Mouse (Mus musculus) embryonic facial prominence, embryonic 14.5 days (tissue): ENCODE measurements around the gene Cbx2. TPM values are rescaled to one million over a fixed set of nuclear protein-coding genes. Genes with fewer than 3 reads are reported as not detected.
A peak's percentile ranks its signal among the peaks of the same experiment; 100 is the strongest.

Experiments used
- ATAC-seq: fragments of 200-750 bp; cut with Nextera tagmentation; 2 replicates; pipeline ENCODE4 v1.8.0; 2017; ENCODE audit warnings: low read depth, moderate number of reproducible peaks, moderate TSS enrichment
- DNase-seq: peaks from one replicate; pipeline ENCODE4 v3.0.0-alpha.2; 2015; ENCODE audit warnings: low spot score
- H3K27ac ChIP-seq: fragments of 300-500 bp; sonication (generic); replicated peaks from 2 replicates; pipeline ENCODE4 v1.5.1; 2014; ENCODE audit warnings: low read depth, mild to moderate bottlenecking, low read length, moderate library complexity
- H3K27me3 ChIP-seq: fragments of 300-500 bp; sonication (generic); replicated peaks from 2 replicates; pipeline ENCODE4 v1.6.1; 2014; ENCODE audit warnings: low read length; ENCODE audit not compliant: control insufficient read depth, insufficient read depth
- H3K36me3 ChIP-seq: fragments of 300-500 bp; sonication (generic); 2 replicates; pipeline ENCODE4 v1.6.1; 2014; ENCODE audit warnings: low read length, mixed read lengths; ENCODE audit not compliant: control insufficient read depth, insufficient read depth
- H3K4me1 ChIP-seq: fragments of 300-500 bp; sonication (generic); 2 replicates; pipeline ENCODE4 v1.6.1; 2014; ENCODE audit warnings: antibody characterized with exemption, low read length; ENCODE audit not compliant: control insufficient read depth, insufficient read depth
- H3K4me2 ChIP-seq: fragments of 300-500 bp; sonication (generic); 2 replicates; pipeline ENCODE4 v1.6.1; 2014; ENCODE audit warnings: low read depth, mild to moderate bottlenecking, low read length, moderate library complexity, mixed read lengths
- H3K4me3 ChIP-seq: fragments of 300-500 bp; sonication (generic); 2 replicates; pipeline ENCODE4 v1.5.1; 2014; ENCODE audit warnings: low read depth, mild to moderate bottlenecking, low read length
- H3K9ac ChIP-seq: fragments of 300-500 bp; sonication (generic); 2 replicates; pipeline ENCODE4 v1.6.1; 2014; ENCODE audit warnings: low read depth, mild to moderate bottlenecking, low read length, moderate library complexity, mixed read lengths
- H3K9me3 ChIP-seq: fragments of 300-500 bp; sonication (generic); 2 replicates; pipeline ENCODE4 v1.6.1; 2016; ENCODE audit warnings: low read length; ENCODE audit not compliant: control insufficient read depth
- WGBS: fragments of 180-500 bp; shearing (Covaris S2); extraction: QIAGEN DNeasy Blood & Tissue Kit; methylation state at CpG from one replicate; pipeline ENCODE4 v1.1.7; 2014; 5-methylcytosine and 5-hydroxymethylcytosine counted together
- polyA plus RNA-seq: library from polyadenylated mRNA; unstranded; fragments of >200 nt; fragmentation: Nextera tagmentation; extraction: Ambion mirVana; gene quantifications from 2 replicates; pipeline ENCODE4 v1.2.1, GENCODE M21; 2014

Gene Cbx2
- polyA plus RNA-seq, 1 experiment from 2014 or later = 23.9 TPM

DNA sequence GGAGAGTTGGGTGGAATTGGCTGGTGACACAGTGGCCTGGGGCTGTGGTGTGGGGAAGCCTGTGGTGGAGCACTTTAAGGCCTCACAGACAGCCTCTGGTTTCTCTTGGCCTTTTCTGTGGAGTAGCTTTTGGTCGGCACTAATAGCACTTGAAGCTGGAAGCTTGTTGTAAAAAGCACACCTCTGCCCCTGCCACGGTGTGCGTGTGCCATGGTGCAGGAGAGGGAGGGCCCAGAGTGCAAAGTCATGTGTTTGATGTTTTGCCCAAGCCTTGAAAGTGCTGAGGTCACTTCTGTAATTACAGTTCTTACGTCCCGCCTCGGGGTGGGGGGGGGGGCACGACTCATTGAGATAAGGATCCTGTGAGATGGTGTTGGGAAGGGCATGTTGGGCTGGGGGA, 1.5 kb downstream of the Cbx2 start:
- Histone ChIP-seq H3K27ac (peak overlapping the region; percentile 92), H3K4me2 (peak overlapping the region; percentile 74), H3K27me3 (peaks cover 10% of the 10 kb centered on the region; the same call in 1 of the 2 replicates), H3K9me3 (no peaks in the 10 kb centered on the region), H3K36me3 (peaks cover 33% of the 10 kb centered on the region), H3K4me1 (peaks cover 34% of the 10 kb centered on the region), H3K4me3 (peak overlapping the region; percentile 96), H3K9ac (peak overlapping the region; percentile 92)
- ATAC-seq (no peak), DNase-seq (no peak)
- 12% methylated on average over 7 of the region's 7 CpGs for WGBS

DNA sequence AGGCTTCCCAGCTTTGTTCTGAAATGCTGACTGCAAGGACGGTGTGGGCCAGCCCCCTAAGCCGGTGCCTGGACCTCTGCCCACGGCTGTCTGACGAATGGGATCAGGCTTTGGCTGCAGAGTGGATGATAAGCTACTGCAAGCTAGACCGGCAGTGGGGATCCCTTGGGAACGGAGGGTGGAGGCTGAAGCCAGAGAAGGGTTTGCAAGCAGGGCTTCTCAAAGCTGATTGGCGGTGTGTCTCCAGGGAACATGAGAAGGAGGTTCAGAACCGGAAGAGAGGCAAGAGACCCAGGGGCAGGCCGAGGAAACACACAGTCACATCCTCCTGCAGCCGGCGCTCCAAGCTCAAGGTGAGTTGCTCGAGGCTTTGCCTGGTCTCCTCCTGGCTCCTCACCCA, 3.4 kb downstream of the Cbx2 start:
- DNase-seq (peak; percentile 87), ATAC-seq (no peak)
- Histone ChIP-seq H3K36me3 (peaks cover 51% of the 10 kb centered on the region), H3K27ac (no peak overlapping the region), H3K4me2 (peak overlapping the region; percentile 74), H3K9me3 (no peaks in the 10 kb centered on the region), H3K27me3 (peaks cover 6% of the 10 kb centered on the region; the same call in 1 of the 2 replicates), H3K4me1 (peaks cover 34% of the 10 kb centered on the region), H3K9ac (peak overlapping the region; percentile 32; the same call in 1 of the 2 replicates), H3K4me3 (no peak overlapping the region)
- 36% methylated on average over 12 of the region's 12 CpGs for WGBS

DNA sequence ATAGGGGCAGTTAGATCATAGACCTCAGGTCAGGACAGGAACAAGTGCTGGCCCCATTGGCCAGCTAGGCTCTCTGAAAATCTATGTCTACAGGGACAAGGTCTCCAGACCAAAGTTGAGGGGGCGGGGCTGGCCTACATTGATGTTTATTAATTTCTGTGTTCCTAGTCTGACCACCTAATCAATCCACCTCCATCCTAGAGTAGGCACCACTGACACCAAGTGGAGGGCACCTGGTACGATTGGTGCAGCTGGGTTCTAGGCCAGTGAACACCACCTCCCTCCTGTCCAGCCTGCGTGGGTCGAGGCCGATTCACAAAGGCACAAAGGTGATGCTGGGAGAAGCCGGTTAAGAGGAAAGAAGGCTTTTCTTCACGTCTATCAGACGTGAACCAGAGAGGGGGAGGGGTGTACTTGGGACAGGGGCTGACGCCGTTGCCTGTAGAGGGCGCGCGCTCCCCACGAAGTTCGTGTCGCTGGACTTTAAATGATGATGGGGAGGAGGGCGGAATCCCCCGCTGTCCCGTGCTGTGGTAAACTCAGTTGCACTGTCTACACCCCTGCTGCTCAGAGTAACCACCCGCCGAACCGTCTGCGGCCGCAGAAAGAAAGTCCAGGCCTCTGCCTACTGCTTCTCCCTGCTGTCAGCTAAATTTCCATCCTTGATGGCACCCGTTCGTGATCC, 11.3 kb downstream of the Cbx2 start:
- Histone ChIP-seq H3K9me3 (no peaks in the 10 kb centered on the region), H3K9ac (no peak overlapping the region), H3K4me1 (peaks cover 20% of the 10 kb centered on the region), H3K4me3 (peak overlapping the region; percentile 38), H3K36me3 (peaks cover 35% of the 10 kb centered on the region), H3K4me2 (peak overlapping the region; percentile 58), H3K27me3 (peaks cover 44% of the 10 kb centered on the region), H3K27ac (no peak overlapping the region)
- DNase-seq (peak; percentile 89), ATAC-seq (peak; percentile 72)
- WGBS = 2% methylated on average over 26 of the region's 26 CpGs

DNA sequence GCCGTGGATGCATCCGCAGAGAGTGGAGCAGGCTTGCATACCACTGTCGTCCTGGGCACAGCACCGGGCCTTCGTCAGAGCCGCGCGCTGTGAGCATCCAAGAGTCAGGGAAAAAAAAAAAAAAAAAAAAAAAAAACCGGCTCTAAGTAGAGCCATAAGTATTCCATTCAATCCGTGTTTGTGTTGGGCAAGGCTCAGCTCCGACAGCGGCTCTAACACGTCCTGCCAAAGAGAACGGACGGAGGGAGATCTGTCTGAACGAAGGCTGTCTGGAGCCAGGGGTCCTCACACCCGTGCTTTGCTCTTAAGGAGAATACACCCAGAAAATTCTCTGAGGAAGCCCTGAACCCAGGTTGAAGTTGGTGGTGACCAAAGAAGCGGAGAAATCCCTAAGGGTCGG, 11.9 kb downstream of the Cbx2 start:
- H3K4me1 ChIP-seq = peaks cover 22% of the 10 kb centered on the region
- H3K27ac ChIP-seq = no peak overlapping the region
- H3K36me3 ChIP-seq = peaks cover 31% of the 10 kb centered on the region
- no peaks in the 10 kb centered on the region for H3K9me3 ChIP-seq
- ATAC-seq (0 out of 2 replicates have a peak, but pooled peaks have one; percentile 20), DNase-seq (no peak)
- H3K9ac ChIP-seq = no peak overlapping the region
- H3K4me3 ChIP-seq = peak overlapping the region; percentile 38
- WGBS = 3% methylated on average over 19 of the region's 19 CpGs
- peak overlapping the region; percentile 58 for H3K4me2 ChIP-seq
- H3K27me3 ChIP-seq = peaks cover 47% of the 10 kb centered on the region

DNA sequence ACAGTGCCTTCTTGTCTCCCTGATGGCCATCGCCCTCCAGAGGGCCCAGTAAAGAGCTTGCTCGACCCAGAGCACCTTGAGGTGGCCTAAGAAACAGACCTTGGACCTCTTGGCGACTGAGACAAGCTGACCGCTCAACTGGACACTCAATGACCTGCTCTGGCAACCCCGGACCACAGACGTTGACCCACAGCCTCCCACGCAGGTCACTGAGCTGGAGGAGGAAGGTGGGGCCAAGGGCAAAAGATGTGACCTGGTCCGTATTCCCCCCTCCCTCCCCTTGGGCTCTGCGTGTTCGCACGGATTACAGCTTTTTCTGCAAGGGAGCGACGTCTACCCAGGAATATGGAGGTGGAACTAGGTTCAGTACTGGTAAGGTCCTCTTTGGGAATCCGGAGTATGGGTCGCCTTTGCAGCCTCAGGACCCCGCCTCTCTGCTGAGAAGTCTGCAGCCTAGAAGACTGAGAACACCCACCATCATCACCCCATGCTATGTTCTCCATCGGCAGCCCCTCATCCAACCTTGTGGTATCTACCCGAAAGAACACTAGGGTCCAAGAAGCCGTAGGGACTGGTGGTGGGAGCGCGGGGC, 12.4 kb downstream of the Cbx2 start:
- no peak for DNase-seq
- Histone ChIP-seq H3K36me3 (peaks cover 26% of the 10 kb centered on the region), H3K4me2 (peak overlapping the region; percentile 58), H3K4me1 (peaks cover 27% of the 10 kb centered on the region), H3K9me3 (no peaks in the 10 kb centered on the region), H3K27ac (no peak overlapping the region), H3K9ac (no peak overlapping the region), H3K4me3 (peak overlapping the region; percentile 38; the same call in 1 of the 2 replicates), H3K27me3 (peaks cover 47% of the 10 kb centered on the region)
- 2% methylated on average over 20 of the region's 21 CpGs for WGBS
- ATAC-seq = no peak

DNA sequence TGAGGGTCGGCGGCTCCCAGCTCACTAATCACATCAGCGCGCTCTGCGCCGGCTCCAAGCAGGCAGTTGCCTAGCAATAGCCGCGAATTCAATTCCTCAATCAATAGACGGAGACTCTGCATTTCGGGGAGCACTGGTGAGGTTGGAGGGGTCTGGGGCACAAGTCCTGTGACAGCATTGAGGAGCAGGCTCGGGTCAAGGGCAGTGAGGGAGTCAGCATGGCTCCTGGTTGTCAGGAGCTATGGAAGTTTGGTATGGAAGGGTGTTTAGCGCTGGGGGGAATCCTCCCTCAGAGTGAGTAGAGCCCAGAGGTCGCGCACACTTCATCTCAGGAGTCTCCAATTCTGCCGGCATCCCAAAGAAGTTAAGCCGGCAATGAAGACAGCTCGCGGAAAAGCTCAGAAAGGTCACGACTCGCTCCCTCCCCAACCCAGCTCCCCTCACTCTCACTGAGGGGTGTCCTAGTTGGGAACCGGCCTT, 13.0 kb downstream of the Cbx2 start:
- H3K4me2 ChIP-seq = 0 out of 2 replicates have a peak overlapping the region, but pooled peaks have one; percentile 58

DNA sequence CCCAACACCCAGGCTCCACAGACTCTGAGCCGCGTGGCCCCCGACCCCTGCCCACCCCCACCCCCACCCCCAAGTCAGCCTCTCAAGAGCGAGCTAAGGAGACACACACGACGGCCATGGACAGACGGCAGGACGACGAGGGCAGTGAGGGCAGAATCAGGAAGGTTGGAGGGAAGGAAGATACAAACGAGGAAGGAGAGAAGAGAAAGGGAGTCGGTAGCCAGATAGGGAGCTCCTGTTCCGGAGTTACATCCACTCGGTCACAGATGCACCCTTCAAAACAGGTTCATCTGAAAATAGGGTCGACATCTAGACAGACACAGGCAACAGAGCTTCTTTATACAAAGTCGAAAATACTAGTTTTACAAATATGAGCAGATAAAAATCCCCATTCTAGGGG, 13.7 kb downstream of the Cbx2 start:
- no peak overlapping the region for H3K9ac ChIP-seq
- H3K4me3 ChIP-seq = peak overlapping the region; percentile 50
- H3K4me1 ChIP-seq = peaks cover 27% of the 10 kb centered on the region
- peak overlapping the region; percentile 92 for H3K4me2 ChIP-seq
- ATAC-seq (no peak), DNase-seq (no peak)
- H3K9me3 ChIP-seq = no peaks in the 10 kb centered on the region
- no peak overlapping the region for H3K27ac ChIP-seq
- WGBS = 5% methylated on average over 15 of the region's 15 CpGs
- H3K27me3 ChIP-seq = peaks cover 50% of the 10 kb centered on the region
- H3K36me3 ChIP-seq = peaks cover 17% of the 10 kb centered on the region

More for the DNA sequence above, 13.0 kb downstream of the Cbx2 start:
- Histone ChIP-seq H3K9me3 (no peaks in the 10 kb centered on the region), H3K9ac (no peak overlapping the region), H3K4me3 (no peak overlapping the region), H3K27me3 (peaks cover 47% of the 10 kb centered on the region), H3K4me1 (peaks cover 27% of the 10 kb centered on the region), H3K36me3 (peaks cover 21% of the 10 kb centered on the region), H3K27ac (no peak overlapping the region)
- 5% methylated on average over 21 of the region's 21 CpGs for WGBS
- ATAC-seq (no peak), DNase-seq (no peak)

DNA sequence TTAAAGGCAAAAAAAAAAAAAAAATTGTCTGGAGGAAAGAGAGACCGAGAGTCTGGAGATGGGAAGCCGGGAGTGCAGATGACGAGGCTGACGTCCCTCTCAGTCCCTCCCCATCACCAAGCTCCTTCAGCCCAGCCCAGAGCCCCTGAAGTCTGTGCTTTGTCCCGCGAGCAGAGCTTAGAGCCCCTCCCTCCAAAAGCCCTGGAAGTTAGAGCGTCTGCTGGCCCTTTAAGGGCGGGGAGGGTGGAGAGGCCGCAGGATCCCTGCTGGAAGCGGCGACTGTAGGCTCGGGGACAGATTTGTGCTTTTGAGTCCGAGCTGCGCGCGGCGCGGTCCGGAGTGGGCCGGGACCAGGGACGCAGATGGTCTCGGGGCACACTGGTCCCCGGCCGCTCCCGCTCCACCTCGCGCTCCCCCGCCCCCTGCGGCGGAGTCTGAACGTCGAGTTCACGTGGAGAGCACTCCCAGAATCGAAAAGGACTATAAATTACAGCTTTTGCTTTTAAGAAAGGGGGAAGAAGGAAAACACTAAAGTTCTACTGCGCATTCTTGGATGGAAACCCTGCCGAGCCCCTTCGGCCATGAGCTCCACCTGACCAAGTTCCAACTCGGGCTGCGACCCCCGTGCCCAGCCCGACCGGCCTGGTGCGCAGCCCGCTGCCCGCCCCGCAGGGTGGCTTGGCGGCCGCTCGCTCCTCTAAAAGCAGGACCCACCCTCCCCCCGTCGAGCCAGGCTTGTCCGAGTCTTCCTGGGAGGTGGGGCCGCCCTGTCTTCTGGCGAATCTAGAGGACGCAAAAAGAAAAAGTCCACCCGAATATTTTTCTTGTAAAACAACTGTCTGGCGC, 14.4 kb downstream of the Cbx2 start:
- H3K4me1 ChIP-seq = peaks cover 34% of the 10 kb centered on the region

More for the DNA sequence above, 14.4 kb downstream of the Cbx2 start:
- Histone ChIP-seq H3K27me3 (peaks cover 57% of the 10 kb centered on the region), H3K27ac (no peak overlapping the region), H3K9me3 (no peaks in the 10 kb centered on the region), H3K4me2 (peak overlapping the region; percentile 92), H3K36me3 (peaks cover 12% of the 10 kb centered on the region), H3K4me3 (peak overlapping the region; percentile 50), H3K9ac (peak overlapping the region; percentile 51)
- no peak for DNase-seq
- ATAC-seq = no peak
- 2% methylated on average over 49 of the region's 57 CpGs for WGBS
